In the genomic region with DNA sequence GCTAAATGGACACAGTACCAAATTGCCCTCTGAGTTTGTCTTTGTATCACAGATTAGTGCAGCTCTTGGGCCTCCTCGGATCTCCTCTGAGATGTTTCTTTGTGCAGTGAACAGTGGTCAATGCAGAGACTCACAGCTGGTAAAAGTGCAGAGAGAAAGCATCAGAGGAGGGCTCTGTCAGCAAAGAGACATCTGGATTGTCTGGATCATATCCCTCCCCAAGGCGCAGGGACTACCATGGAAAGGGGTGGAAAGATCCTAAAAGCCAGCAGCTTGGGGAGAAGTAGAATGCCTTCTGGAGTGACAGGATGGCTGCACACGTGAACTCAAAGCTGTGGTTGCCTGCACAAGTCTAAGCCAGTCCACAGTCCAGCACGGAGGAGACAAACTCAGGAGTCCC, we compare ENCODE assay signal across 17 mouse cellular contexts. TPM values are rescaled to one million over a fixed set of nuclear protein-coding genes. Genes with fewer than 3 reads are reported as not detected.
"Had no signal": no experiment of that assay in that cellular context is flagged by ENCODE, and none has a peak within 500 bp of the region (broad histone marks: within the 10 kb centered on the region; RNA-seq: fewer than 3 reads in every experiment).

No protein-coding gene starts in this region.

- H3K4me2 ChIP-seq: neural tube, embryonic 13.5 days; neural tube, embryonic 15.5 days; stomach, embryonic 15.5 days had no signal

- H3K36me3 ChIP-seq: neural tube, embryonic 15.5 days; stomach, embryonic 15.5 days had no signal

- H3K9me3 ChIP-seq: neural tube, embryonic 13.5 days; neural tube, embryonic 15.5 days; stomach, embryonic 15.5 days had no signal

- DNase-seq: retina, postnatal 1 day; right cerebral cortex, adult 18-20 months; right cerebral cortex, postnatal 14 days; right cerebral cortex, postnatal 25 days; right cerebral cortex, postnatal 4 days; spleen, adult 18-20 months; thymus, adult 18-20 months; thymus, adult 2 months; thymus, postnatal 14 days; thymus, postnatal 25 days; thymus, postnatal 36 days; thymus, postnatal 4 days had no signal

- H3K27me3 ChIP-seq: neural tube, embryonic 13.5 days; neural tube, embryonic 15.5 days; stomach, embryonic 15.5 days had no signal

- H3K9ac ChIP-seq: neural tube, embryonic 13.5 days; neural tube, embryonic 15.5 days; stomach, embryonic 15.5 days had no signal

- H3K27ac ChIP-seq: neural tube, embryonic 13.5 days; neural tube, embryonic 15.5 days; stomach, embryonic 15.5 days; stomach, postnatal 0 days had no signal

- H3K4me1 ChIP-seq: neural tube, embryonic 15.5 days; stomach, embryonic 15.5 days had no signal

- H3K4me3 ChIP-seq: neural tube, embryonic 13.5 days; neural tube, embryonic 15.5 days; stomach, embryonic 15.5 days had no signal

RNA-seq across cellular contexts. Expression of a gene that starts 27.2 kb away (rescaled TPM):
- total RNA-seq: neutrophil, adult 5-6 weeks had no signal
